Mouse (Mus musculus): ENCODE results near the gene Xylt1.

Xylt1 gene

GRCm38 (mm10) chr7:117380418-117381187 is at the start of gene Xylt1:
Gene Xylt1 (plus strand): TSS chr7:117380979.
- DNase-seq (ENCODE audit: low read depth, low spot score), result peak; percentile 92

DNA sequence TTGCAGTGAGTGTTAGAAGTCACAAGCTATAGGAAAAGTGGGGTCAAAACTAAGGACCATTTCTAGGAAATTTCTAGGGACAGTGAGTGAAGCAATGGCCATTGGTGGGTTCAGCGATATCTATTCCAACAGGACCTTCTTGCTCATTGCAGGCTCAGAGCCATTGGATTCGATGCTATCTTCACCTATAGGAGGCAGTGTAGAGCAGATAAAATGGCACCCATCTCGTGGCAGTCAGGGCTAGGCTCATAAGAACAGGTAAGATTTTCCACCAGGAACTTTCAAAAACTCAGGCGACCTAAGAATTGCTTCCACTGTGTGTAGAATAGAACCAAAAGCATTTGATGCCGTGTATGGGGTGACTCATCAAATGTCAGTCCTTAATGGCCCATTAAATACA is 46.8 kb upstream of the Xylt1 start:
- no peak for DNase-seq (ENCODE audit: low read depth, low spot score)

DNA sequence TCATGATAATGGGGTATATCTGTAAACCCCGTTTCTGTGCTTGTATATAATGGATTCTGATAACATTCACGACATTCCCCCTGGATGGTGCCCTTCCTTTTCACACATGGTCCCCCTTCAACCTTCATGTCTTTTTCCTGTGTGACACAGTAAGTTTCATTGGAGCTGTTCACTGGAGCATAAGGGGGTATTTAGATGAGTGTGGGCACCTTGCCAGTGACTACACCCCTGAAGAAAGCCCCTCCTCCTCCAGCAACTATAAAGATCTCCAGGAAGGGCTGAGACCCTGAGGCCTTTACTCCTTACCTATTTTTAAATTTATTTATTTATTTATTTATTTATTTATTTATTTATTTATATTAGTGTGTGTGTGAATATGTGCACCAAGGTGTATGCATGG is 24.5 kb upstream of the Xylt1 start:
- DNase-seq (ENCODE audit: low read depth, low spot score), result no peak

GRCm38 (mm10) chr7:117357425-117358194 is 23.2 kb upstream of the Xylt1 start:
- no peak for DNase-seq (ENCODE audit: low read depth, low spot score)

- no peak for DNase-seq (ENCODE audit: low read depth, low spot score)
Observed at GRCm38 (mm10) chr7:117361281-117361680, 19.5 kb upstream of the Xylt1 start.

DNA sequence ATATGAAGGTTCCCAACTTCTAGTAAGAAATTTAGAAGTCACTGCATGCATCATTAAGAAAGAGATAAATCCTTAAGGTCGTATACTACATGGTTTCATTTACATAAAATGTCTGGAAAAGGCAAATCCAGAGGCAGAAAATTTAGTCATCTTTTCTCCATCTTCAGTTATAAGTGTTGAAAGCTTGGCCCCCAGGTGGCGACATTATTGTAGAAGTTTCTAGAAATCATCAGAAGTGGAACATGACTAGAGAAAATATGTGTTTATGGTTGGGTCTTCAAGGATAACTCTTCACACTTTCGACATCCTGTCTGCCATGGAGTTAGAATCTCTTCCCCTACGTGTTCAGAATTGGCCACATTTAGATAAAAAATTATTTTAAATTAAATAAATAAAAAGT is 18.3 kb upstream of the Xylt1 start:
- DNase-seq (ENCODE audit: low read depth, low spot score), result no peak

DNA sequence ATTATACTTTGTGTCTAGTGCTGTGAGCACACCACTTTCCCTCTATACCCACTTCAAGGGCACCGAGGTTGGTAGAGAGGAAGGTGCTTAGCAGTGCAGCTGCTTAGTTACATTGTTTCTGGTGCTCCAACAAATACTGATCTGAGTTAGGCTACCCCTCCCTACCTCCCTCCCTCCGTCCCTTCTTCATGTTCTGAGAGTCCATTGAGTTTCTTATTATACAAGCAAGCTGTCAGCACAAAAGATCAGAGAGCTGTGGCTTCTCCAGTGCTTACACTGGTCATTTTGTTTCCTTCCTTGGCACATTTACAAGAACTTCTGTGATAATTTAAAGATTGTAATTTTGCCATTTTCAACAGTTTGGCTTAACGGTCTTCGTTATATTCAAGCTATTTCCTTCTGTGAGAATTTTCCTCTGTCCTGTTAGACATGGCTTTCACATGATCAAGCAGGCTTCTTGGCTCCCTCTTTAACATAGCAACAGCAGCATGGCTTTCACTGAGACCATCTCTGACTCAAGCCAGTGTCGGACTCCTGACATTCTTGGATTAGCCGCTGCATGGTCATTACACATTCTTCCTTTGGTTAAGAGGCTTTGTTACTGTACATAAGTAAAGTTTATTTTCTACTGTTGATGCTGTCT is 12.0 kb upstream of the Xylt1 start:
- DNase-seq (ENCODE audit: low read depth, low spot score), result no peak

GRCm38 (mm10) chr7:117369290-117369941 is 11.4 kb upstream of the Xylt1 start:
- no peak for DNase-seq (ENCODE audit: low read depth, low spot score)

DNA sequence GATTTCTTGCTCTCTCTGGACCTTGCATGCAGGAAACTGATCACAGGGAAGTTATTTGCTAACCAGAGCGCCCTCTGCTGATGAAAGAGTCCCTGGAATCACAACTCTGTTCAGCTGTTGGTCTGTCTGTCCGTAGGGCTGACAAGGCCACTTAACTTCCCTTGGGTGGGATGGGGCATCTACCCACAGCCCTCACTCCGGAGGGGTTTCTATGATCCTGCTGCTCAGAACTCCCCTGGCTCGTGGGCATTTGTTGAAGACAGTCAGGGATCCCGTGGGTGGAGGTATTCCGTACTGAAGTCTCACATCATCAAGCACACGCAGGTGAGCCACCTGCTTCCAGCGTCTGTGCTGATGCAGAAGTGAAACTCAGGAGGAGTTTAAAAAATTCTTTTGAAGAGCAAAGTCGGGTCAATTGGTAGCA is 4.9 kb upstream of the Xylt1 start:
- DNase-seq (ENCODE audit: low read depth, low spot score), result peak; percentile 73

DNA sequence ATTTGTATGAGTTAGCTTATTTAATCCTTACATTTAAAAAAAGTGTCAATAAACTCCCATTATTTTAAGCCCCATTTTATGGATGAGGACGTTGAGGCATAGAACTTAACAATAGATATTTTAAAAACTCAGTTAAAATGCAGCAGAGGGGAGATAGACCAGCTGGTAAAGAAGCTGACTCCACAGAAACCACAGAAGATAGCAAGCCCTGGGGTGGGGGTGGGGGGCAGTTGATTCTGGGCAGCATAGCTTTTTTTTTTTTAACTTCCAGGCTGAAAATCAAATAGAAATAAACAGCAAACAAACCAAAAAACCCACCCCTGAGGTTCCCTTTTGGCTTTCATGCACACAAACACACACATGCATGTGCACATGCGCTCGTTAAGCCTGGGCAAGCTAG is 3.6 kb upstream of the Xylt1 start:
- no peak for DNase-seq (ENCODE audit: low read depth, low spot score)

DNA sequence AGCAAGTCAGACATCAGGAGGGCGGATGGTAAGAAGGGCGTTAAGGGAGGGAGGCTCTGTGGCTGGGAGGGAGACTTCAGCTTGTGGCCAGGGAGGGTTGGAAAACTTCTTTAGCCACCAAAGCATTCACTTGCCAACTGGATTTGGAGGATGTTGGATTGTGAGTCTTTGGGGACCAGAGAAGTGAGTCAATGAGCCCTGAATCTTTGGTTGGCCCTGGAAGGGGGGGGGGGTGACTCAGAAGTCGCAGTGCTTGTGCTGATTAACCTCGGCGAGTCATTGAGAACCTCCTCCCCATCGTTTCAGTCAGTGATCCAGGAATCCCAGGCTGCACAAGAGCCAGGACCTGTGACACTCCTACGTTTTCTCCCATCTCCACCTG is 752 bp upstream of the Xylt1 start:
- no peak for DNase-seq (ENCODE audit: low read depth, low spot score)

DNA sequence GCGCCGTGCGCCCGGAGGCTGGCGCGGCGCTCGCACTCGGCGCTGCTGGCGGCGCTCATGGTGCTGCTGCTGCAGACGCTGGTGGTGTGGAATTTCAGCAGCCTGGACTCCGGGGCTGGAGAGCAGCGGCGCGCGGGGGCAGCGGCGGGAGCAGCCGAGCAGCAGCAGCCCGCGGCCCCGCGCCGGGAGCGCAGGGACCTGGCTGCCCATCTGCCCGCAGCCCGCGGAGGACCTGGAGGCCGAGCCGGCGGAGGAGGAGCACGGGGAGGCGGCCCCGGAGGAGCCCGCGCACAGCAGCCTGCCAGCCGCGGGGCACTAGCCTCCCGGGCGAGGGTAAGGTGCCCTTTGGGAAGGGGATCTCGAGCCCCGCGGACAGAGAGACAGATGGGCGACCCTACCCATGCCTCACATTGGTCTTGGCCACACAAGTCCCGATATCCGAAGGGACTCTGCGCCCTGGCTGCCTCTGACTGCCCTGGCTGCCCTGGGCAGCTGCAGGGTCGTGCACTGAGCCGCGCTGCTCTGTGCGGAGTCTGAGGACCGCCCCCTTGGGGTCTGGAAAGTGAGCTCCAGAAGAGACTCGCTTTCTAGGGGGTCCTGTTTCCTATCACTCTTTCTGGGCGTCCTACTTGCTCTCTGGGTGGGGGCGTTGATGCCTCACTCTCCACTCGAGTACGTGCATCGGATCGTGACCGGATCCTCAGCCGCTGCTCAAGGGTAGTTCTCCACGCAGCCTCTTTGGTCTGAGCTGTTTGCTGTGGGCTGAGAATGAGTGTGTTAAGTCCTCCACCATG is 606 bp downstream of the Xylt1 start:
- DNase-seq (ENCODE audit: low read depth, low spot score), result peak; percentile 45

DNA sequence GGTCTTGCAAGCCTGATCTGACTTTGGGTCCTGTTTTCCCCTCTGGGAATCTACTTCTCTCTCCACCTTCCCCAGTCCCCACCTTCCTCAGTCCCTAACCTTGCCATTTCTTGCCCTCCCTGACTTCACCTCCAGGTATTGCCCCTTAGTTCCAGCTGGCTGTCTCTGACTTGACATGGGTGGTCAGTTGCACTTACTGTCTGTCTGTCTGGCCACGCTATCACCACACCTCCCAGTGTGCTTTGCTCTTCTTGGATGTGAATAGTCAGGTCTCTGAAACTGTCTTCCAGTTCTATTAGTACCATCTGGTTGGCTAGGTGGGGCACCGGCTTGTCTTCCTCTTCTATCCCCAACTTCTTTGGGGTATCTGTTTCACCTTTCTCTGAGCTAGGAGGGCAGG is 1.2 kb downstream of the Xylt1 start:
- DNase-seq (ENCODE audit: low read depth, low spot score), result no peak

DNA sequence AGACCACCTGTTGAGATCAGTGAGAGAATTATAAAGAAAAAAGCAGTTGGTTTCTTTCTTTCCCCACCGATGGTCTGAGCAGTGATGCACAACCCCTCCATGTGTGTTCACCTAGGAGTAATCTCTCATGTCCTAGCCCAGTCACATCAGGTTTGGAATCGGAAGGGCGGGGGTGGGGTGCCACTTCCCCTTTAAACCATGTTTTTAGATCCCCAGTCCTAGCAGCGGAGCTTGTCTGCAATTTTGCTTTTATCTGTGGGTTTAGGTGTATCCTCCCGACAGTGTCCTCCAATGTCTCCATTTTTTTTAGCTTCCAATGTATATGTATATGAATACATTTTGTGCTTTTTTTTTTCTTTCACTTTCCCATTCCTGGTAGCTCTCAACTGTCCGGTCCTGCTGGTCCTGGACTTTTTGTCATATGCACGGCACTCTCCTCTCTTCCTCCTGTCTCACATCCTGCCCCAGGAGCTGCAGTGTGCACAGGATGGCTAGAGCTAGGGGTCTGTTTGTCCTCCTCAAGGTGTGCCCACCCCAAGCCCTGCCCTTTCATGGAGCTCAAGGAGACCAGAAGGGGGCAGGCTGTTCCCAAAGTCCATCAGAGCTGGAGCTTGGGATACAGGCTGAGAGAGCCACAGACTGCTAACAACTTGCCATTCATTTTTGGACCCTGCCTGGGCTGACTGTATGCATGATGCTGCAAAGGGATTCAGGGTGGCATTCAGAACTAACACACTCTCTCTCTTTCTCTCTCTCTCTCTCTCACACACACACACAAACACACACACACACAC is 2.6 kb downstream of the Xylt1 start:
- peak; percentile 22 for DNase-seq (ENCODE audit: low read depth, low spot score)

GRCm38 (mm10) chr7:117386376-117386775 is 5.6 kb downstream of the Xylt1 start:
- no peak for DNase-seq (ENCODE audit: low read depth, low spot score)

DNA sequence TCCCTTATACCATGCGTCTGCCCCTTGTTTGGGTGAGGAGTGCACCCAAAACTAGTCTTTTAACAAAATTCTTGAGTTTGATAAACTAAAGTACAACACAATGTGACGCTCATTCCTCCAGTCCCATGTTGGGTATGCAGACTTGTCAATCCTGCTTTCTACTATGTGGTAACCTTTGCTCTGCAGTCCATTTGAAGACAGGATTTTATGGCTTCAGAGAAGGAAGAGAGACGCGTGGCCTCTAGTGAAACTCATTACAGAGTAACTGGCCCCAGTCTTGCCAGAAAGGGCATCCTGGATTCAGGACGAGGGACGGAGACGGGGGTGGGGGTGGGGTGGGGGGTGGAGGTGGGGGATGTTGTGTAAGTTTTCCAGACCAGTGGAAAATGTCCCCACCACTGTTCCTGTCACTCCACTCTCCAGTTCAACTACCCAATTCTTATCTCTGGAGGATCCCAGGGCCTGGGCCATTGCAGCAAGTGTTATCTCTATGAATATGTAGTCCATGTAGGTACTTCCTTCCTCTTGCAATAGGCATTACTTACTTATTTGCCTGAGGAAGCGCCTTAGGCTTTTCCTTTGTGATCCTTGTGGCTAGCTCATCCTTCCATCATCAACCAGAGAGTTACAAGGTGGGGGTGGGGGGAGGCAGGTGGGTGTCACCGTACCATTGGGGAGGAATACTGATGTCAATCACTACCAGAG is 7.7 kb downstream of the Xylt1 start:
- no peak for DNase-seq (ENCODE audit: low read depth, low spot score)

DNA sequence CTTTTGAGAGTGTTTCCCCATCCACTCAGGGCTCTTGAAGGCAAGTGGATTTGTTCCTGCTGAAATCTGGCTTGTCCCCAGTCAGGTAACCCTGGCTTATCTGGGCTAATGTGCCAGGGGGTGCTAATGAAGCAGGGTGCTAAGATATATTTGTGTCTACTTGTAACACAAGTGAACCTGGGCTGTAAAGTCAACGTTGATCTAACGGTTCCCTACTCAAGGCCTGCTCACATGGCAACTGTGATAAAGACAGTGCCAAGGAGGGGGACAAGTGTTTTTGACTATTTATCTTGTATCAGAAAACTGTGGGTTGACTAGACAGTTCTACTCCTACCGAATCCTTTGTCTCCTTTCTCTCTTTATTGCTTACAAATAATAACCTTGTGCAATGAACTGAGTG is 8.3 kb downstream of the Xylt1 start:
- no peak for DNase-seq (ENCODE audit: low read depth, low spot score)

DNA sequence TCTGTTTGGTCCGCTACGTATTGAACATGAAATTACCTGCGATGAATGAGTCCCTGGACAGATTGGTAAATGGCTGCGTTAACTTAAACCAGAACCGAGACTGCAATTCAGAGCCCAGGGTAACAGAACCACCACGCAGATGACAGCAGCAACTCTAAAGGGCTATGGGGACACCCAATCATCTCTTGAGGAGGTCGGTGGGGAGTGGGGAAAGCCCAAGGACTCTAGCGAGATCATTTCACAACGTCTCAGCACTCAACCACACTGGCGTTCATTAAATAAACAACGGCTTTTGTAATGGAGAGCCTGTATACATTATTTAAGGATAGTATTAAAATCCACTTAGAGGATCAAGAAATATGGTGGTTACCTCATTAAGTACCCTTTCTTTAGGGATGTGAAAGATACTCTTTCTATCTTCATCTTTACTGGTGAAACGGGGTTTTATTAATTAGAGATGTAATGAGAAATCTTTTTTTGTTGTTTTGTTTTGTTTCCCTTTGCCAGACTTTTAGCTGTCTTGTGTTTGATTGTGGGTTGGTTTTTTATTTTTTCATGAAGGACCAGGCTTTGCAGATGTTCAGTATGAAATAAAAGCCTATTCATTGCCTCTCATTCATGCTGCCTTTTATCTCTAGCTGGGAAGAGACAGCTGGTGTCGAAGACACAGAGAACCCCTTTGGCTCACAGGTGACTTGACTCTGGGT is 12.2 kb downstream of the Xylt1 start:
- no peak for DNase-seq (ENCODE audit: low read depth, low spot score)

DNA sequence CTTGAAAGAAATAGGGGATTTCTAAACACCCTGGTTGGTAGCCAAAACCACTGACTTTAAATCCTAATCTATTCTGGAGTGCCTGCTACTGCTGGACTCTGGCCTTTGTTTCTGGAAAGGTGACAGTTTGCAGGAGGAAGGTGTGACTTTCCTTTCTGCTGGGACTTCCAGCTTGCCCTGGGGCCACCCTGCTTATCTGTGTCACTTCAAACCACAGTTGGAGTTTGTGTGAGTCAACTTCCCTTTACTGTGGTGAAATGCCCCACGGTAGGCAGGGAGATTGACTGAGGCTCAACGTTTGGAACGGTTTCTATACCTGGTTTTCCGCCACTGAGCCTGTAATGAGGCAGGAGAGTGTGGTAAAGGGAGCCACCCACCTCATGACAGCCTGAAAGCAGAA is 13.2 kb downstream of the Xylt1 start:
- DNase-seq (ENCODE audit: low read depth, low spot score), result peak; percentile 79

Measured in CD4-positive helper T cell, adult 2 months (primary cell).